Mouse (Mus musculus) limb, embryonic 11.5 days (tissue): ENCODE results near the gene Eif3m. TPM values are rescaled to one million over a fixed set of nuclear protein-coding genes. Genes with fewer than 3 reads are reported as not detected.

Experiments
- ATAC-seq: fragments of 200-750 bp; cut with Nextera tagmentation; 2 replicates; pipeline ENCODE4 v1.8.0; 2017; ENCODE audit warnings: low read depth; ENCODE audit not compliant: insufficient number of reproducible peaks, low FRiP score, low TSS enrichment
- DNase-seq: peaks from one replicate; pipeline ENCODE4 v3.0.0-alpha.2; 2015; ENCODE audit warnings: low spot score
- H3K27ac ChIP-seq: fragments of 300-500 bp; sonication (generic); replicated peaks from 2 replicates; pipeline ENCODE4 v1.5.1; 2014; ENCODE audit warnings: low read depth, mild to moderate bottlenecking, low read length
- H3K27me3 ChIP-seq: fragments of 300-500 bp; sonication (generic); 2 replicates; pipeline ENCODE4 v1.6.1; 2014; ENCODE audit warnings: mild to moderate bottlenecking, low read length, mixed read lengths; ENCODE audit not compliant: control insufficient read depth, insufficient read depth
- H3K36me3 ChIP-seq: fragments of 300-500 bp; sonication (generic); 2 replicates; pipeline ENCODE4 v1.6.1; 2014; ENCODE audit warnings: mild to moderate bottlenecking, low read length, moderate library complexity, mixed read lengths; ENCODE audit not compliant: control insufficient read depth, insufficient read depth
- H3K4me1 ChIP-seq: fragments of 300-500 bp; sonication (generic); 2 replicates; pipeline ENCODE4 v1.6.1; 2014; ENCODE audit warnings: low read length, mixed read lengths; ENCODE audit not compliant: control insufficient read depth, insufficient read depth
- H3K4me2 ChIP-seq: fragments of 300-500 bp; sonication (generic); 2 replicates; pipeline ENCODE4 v1.6.1; 2014; ENCODE audit warnings: low read depth, mild to moderate bottlenecking, moderate library complexity; ENCODE audit not compliant: severe bottlenecking
- H3K4me3 ChIP-seq: fragments of 300-500 bp; sonication (generic); 2 replicates; pipeline ENCODE4 v1.5.1; 2014; ENCODE audit warnings: low read depth, low read length
- H3K9ac ChIP-seq: fragments of 300-500 bp; sonication (generic); 2 replicates; pipeline ENCODE4 v1.6.1; 2014; ENCODE audit warnings: mild to moderate bottlenecking, low read length
- H3K9me3 ChIP-seq: fragments of 300-500 bp; sonication (generic); 2 replicates; pipeline ENCODE4 v1.6.1; 2016; ENCODE audit warnings: low read length; ENCODE audit not compliant: control insufficient read depth
- WGBS: fragments of 180-500 bp; shearing (Covaris S2); extraction: QIAGEN DNeasy Blood & Tissue Kit; methylation state at CpG from one replicate; pipeline ENCODE4 v1.1.7; 2014; 5-methylcytosine and 5-hydroxymethylcytosine counted together
- polyA plus RNA-seq: library from polyadenylated mRNA; unstranded; fragments of >200 nt; fragmentation: Nextera tagmentation; extraction: Ambion mirVana; gene quantifications from 2 replicates; pipeline ENCODE4 v1.2.1, GENCODE M21; 2014

Gene Eif3m
- polyA plus RNA-seq, 1 experiment from 2014 or later, result 332 TPM

DNA sequence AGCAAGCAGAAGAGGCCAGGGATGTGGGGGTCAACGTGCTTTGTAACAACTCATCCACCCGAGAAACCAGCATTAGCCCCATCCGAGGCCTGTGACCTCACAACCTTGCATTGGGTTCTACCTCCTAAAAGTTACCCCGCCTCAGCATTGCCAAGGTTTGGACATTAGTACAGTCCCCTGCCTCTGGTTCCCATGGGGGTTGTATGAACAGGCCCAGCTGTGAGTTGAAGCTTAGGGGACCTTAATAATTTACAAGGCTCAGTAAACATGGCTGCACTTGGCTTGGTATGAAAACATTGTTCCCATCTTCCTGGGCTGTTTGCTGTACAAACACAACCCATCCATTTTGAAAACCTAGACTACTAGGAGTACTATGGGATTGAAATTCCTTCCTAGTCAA, 6.9 kb upstream of the Eif3m start:
- Histone ChIP-seq H3K27ac (no peak overlapping the region), H3K27me3 (no peaks in the 10 kb centered on the region), H3K4me3 (no peak overlapping the region), H3K9me3 (no peaks in the 10 kb centered on the region), H3K9ac (no peak overlapping the region), H3K4me2 (no peak overlapping the region), H3K4me1 (no peaks in the 10 kb centered on the region), H3K36me3 (no peaks in the 10 kb centered on the region)
- DNase-seq (no peak), ATAC-seq (no peak)
- 63% methylated on average over 4 of the region's 4 CpGs for WGBS

DNA sequence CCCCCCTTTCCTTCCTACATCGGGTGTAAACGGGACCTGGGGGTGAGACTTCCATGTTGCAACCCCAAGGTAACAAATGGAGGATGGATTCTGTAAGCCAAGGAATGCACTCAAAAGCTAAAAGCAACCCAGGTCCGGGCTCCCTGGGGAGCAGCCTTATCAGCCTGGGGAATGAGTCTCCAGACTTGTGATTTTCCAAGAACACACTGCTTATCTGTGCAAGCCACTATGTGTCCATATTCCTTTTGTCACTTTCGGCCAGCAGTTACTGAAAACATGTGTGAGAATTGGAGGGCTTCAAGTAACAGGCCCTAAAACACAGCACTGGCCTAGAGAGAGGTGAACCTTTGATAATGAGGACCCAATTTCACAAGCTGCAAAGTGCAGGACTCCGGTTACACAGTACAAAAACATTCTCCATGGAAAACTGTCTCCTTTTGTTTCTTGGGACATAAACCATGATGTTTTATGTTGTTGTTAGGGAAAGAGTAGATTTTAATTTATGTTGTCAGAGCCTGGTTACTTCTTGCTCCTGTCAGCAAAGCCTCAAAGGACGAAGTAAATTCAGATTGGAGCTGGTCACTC, 6.2 kb upstream of the Eif3m start:
- H3K27ac ChIP-seq, result no peak overlapping the region
- WGBS, result 56% methylated on average over 6 of the region's 6 CpGs
- H3K4me1 ChIP-seq, result no peaks in the 10 kb centered on the region
- no peak overlapping the region for H3K4me2 ChIP-seq
- DNase-seq (peak; percentile 25), ATAC-seq (peak; percentile 31; the same call in 1 of the 2 replicates)
- H3K9ac ChIP-seq, result no peak overlapping the region
- H3K4me3 ChIP-seq, result no peak overlapping the region
- no peaks in the 10 kb centered on the region for H3K27me3 ChIP-seq
- no peaks in the 10 kb centered on the region for H3K9me3 ChIP-seq
- H3K36me3 ChIP-seq, result no peaks in the 10 kb centered on the region

DNA sequence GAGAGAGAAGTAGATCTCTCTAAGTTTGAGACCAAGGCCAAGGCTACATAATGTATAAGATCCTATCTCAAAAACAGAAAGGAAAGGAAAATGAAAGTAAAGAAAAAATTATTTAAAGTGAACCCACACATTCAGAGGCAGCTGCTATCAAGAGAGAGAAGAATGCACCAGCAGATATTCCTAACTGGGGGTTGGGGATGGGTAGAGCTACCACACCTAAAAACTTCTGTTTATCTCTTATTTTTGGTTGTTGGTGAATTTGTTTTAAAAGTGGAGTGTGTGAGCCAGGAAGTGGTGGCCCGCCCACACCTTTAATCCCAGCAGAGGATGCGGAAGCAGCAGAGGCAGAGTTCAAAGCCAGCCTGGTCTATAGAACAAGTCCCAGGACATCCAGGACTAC, 5.0 kb upstream of the Eif3m start:
- no peaks in the 10 kb centered on the region for H3K36me3 ChIP-seq
- DNase-seq, result no peak
- H3K4me2 ChIP-seq, result no peak overlapping the region
- no peak for ATAC-seq
- no peak overlapping the region for H3K27ac ChIP-seq
- H3K9ac ChIP-seq, result no peak overlapping the region
- no peak overlapping the region for H3K4me3 ChIP-seq
- 89% methylated on average over 2 of the region's 2 CpGs for WGBS
- H3K9me3 ChIP-seq, result no peaks in the 10 kb centered on the region
- no peaks in the 10 kb centered on the region for H3K27me3 ChIP-seq
- no peaks in the 10 kb centered on the region for H3K4me1 ChIP-seq

DNA sequence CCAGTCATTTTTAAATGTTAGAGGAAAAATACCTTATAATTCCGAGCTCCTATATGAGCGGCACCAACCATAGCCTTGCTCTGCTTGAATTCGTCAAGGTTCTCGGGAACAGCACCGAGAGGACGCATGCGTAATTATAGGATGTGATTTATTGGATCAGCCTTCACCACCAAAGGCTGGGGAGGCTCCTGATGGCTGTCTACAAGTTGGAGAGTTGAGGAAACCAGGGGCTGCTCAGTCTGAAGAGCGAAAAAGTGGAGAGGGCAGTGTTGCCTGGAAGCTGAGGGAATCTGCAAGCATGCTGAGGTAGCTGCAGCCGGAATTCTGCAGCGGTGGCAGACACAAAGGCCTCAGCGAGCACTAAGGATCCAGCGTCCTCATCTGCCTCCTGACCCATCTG, 4.4 kb upstream of the Eif3m start:
- Histone ChIP-seq H3K9ac (no peak overlapping the region), H3K4me1 (no peaks in the 10 kb centered on the region), H3K36me3 (no peaks in the 10 kb centered on the region), H3K9me3 (no peaks in the 10 kb centered on the region), H3K27ac (no peak overlapping the region), H3K27me3 (no peaks in the 10 kb centered on the region), H3K4me2 (no peak overlapping the region), H3K4me3 (no peak overlapping the region)
- ATAC-seq (no peak), DNase-seq (no peak)
- WGBS, result 61% methylated on average over 12 of the region's 12 CpGs

DNA sequence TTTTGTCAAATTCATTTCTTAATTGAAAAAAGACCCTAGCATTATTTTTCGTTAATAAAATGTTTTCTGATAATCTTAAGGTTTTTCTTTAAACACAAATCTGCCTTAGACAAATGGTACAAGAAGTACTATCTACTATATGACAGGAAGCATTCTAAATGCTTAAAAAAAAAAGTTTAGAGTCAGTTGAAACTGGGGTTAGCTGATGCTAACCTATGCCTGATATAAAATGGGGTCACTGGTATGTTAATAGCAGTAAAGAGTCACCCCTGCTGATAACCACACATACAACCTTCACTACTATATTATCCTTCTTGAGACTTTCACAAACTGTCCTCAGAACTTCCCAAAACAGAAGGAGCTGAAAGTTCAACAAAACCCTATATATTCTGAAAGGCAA, 2.6 kb upstream of the Eif3m start:
- 86% methylated on average over 1 of the region's 1 CpGs for WGBS
- Histone ChIP-seq H3K27ac (no peak overlapping the region), H3K4me3 (no peak overlapping the region), H3K4me1 (no peaks in the 10 kb centered on the region), H3K36me3 (no peaks in the 10 kb centered on the region), H3K9me3 (no peaks in the 10 kb centered on the region), H3K9ac (no peak overlapping the region), H3K4me2 (no peak overlapping the region), H3K27me3 (no peaks in the 10 kb centered on the region)
- no peak for ATAC-seq
- no peak for DNase-seq

DNA sequence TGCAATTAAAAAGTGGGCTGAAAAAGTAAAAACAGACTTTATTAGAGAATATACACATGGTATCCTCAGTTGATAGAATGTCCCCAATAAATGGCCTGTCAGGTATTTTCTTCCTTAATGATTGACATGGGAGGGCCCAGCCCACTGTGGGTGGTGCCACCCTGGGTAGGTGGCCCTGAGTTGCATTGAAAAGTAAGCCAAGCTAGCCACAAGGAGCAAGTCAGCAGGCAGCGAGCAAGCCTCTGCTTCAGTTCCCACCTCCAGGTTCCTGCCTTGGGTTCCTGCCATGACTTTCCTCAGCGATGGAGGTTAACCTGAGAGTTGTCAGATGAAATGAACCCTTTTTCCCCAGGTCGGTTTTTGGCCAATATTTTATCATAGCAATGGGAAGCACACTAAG, 922 bp upstream of the Eif3m start:
- Histone ChIP-seq H3K4me2 (peak overlapping the region; percentile 77; the same call in 1 of the 2 replicates), H3K36me3 (peaks cover 3% of the 10 kb centered on the region; the same call in 1 of the 2 replicates), H3K9me3 (no peaks in the 10 kb centered on the region), H3K9ac (no peak overlapping the region), H3K4me1 (no peaks in the 10 kb centered on the region), H3K4me3 (no peak overlapping the region), H3K27ac (no peak overlapping the region), H3K27me3 (no peaks in the 10 kb centered on the region)
- DNase-seq (no peak), ATAC-seq (no peak)
- 86% methylated on average over 3 of the region's 3 CpGs for WGBS

DNA sequence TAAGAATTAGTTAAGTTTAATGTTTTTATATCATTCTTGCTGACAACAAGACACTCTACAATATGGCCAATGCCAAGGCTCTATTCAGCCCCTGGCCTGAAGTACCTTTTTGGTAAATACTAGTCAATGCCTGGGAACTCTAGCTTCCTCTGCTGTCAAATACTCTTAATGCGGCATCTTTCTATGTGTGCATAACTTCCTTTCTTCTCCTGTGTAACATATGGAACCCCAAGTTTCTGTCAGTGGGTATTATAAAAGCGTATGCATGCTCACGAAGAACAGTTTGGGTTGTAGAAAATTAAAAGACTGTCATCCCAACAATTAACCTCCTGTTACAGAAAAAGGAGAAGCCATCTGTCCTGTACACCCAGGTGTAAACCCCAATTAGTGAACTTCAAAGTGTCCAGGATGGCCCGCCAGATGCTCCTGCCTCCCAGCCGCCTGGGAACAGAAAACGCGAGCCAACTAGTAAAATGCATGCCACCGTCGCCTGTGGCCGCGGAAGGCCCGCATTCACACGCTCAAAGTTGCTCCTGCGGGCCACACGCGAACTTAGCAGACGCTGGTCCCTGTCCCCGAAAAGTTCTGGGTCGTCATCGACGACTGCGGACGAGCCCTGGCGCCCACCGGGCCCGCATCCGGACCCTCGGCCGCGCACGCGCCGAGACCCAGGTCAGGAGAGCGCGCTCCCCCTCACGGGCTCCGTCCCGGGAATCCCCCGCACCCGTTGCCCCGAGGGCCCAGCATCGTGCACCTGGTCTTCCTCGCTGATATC, 501 bp downstream of the Eif3m start:
- WGBS, result under 1% methylated on average over 43 of the region's 43 CpGs
- H3K9ac ChIP-seq, result peak overlapping the region; percentile 93
- no peaks in the 10 kb centered on the region for H3K4me1 ChIP-seq
- no peaks in the 10 kb centered on the region for H3K27me3 ChIP-seq
- no peak overlapping the region for H3K27ac ChIP-seq
- DNase-seq (no peak), ATAC-seq (peak; percentile 61)
- peaks cover 3% of the 10 kb centered on the region; the same call in 1 of the 2 replicates for H3K36me3 ChIP-seq
- peak overlapping the region; percentile 77 for H3K4me2 ChIP-seq
- H3K4me3 ChIP-seq, result peak overlapping the region; percentile 90
- H3K9me3 ChIP-seq, result no peaks in the 10 kb centered on the region

DNA sequence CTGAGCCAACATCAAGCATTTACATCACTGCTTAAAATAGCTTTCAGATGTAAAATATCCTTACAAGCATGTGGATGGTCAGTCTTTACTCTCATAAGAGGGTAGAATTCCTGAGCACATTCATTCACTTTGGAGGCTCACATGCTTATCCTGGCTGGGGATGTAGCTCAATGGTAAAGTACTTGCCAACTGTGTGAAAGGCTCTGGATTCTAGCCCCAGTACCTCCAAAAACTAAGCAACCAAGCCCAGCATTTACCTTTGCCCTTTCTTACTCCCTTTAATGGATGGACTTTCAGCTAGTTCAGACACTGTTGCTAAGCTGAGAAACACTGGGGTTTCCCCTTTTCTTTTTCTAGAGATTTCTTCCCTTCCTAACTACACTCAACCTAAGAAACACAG, 9.6 kb downstream of the Eif3m start:
- Histone ChIP-seq H3K36me3 (peaks cover 17% of the 10 kb centered on the region), H3K4me3 (no peak overlapping the region), H3K9me3 (no peaks in the 10 kb centered on the region), H3K9ac (no peak overlapping the region), H3K27ac (no peak overlapping the region), H3K27me3 (no peaks in the 10 kb centered on the region), H3K4me2 (no peak overlapping the region), H3K4me1 (no peaks in the 10 kb centered on the region)
- ATAC-seq, result no peak
- DNase-seq, result no peak
